Mouse (Mus musculus): ENCODE data around the gene Iqca. TPM values are rescaled to one million over a fixed set of nuclear protein-coding genes. Genes with fewer than 3 reads are reported as not detected.
A peak's percentile ranks its signal among the peaks of the same experiment; 100 is the strongest.

Iqca gene
- polyA plus RNA-seq, 1 experiment from 2014 or later: 0.05 TPM

DNA sequence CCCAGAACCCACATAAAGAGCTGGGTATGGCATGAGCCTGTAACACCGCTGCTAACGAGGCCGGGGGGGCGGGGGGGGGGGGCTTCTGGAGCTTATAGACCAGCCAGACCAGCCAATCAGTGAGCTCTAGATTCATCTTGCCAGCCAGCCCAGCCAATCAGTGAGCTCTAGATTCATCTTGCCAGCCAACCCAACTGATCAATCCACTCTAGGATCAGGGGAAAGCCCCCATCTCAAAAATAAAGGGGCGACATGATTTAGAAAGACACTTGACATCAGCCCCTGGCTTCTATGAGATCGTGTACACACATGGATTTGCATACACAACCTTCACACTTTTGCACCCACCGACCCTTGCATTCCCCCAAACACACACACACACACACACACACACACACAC is 27.3 kb upstream of the Iqca start:
- in situ Hi-C loops (cut with MboI; ENCODE audit: low pct_unique_long_range_greater_than_20kb): no loop called here
- no peak for DNase-seq (ENCODE audit: low read depth, low spot score)
- ChIA-PET CTCF (no interaction called here), POLR2A (interaction anchor here (0.8 kb wide), 1 partner anchor 29 kb away, joined by 5 read pairs; no protein-coding TSS in a partner anchor)
- no peak for TF ChIP-seq CTCF (IDR thresholded peaks at IDR 0.05)
- no peak for ATAC-seq
- H3K27me3 ChIP-seq: no peaks in the 10 kb centered on the region

GRCm38 (mm10) chr1:90177978-90178377 is 24.8 kb upstream of the Iqca start:
- CTCF ChIA-PET: no interaction called here
- no peak for ATAC-seq

DNA sequence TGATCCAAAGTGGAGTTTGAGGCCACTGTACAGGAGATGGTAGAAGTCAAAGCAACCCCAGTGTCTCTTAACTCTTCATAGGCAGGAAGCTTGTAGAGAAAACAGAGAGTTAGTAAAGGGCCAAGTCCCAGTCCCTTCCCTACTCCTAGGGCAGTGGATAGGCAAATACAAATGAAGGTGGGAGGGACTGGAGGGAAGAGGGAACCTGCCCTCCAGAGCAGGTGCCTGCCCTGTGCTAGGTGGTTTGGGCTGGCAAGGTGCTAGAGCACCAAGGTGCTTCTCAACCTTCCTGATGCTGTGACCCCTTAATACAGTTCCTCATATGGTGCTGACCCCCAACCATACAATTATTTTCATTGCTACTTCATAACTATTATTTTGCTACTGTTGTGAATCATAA is 24.4 kb upstream of the Iqca start:
- POLR2A ChIA-PET: no interaction called here
- in situ Hi-C loops (cut with MboI; ENCODE audit: low pct_unique_long_range_greater_than_20kb): no loop called here
- no peak for DNase-seq (ENCODE audit: low read depth, low spot score)

More at GRCm38 (mm10) chr1:90177978-90178377, 24.8 kb upstream of the Iqca start:
- no peak for DNase-seq (ENCODE audit: low read depth, low spot score)
- TF ChIP-seq CTCF (IDR thresholded peaks at IDR 0.05): no peak
- in situ Hi-C loops (cut with MboI; ENCODE audit: low pct_unique_long_range_greater_than_20kb): no loop called here
- H3K27me3 ChIP-seq: no peaks in the 10 kb centered on the region
- POLR2A ChIA-PET: no interaction called here

GRCm38 (mm10) chr1:90176223-90176622 is 23.0 kb upstream of the Iqca start:
- no peak for ATAC-seq
- DNase-seq (ENCODE audit: low read depth, low spot score): no peak
- CTCF ChIA-PET: interaction anchor here (1.4 kb wide), 1 partner anchor 9 kb away, joined by 3 read pairs; no protein-coding TSS in a partner anchor

More for the DNA sequence above, 24.4 kb upstream of the Iqca start:
- CTCF ChIA-PET: interaction anchor here (1.4 kb wide), 1 partner anchor 11 kb away, joined by 3 read pairs; no protein-coding TSS in a partner anchor
- ATAC-seq: no peak
- H3K27me3 ChIP-seq: no peaks in the 10 kb centered on the region
- TF ChIP-seq CTCF (IDR thresholded peaks at IDR 0.05): no peak

GRCm38 (mm10) chr1:90174338-90174737 is 21.1 kb upstream of the Iqca start:
- POLR2A ChIA-PET: no interaction called here
- DNase-seq (ENCODE audit: low read depth, low spot score): no peak
- H3K27me3 ChIP-seq: no peaks in the 10 kb centered on the region
- ATAC-seq: no peak
- in situ Hi-C loops (cut with MboI; ENCODE audit: low pct_unique_long_range_greater_than_20kb): no loop called here
- CTCF ChIA-PET: interaction anchor here (1.1 to 2.3 kb wide), 3 partner anchors 9 to 30 kb away, joined by 3 to 6 read pairs (median 6); no protein-coding TSS in a partner anchor
- no peak for TF ChIP-seq CTCF (IDR thresholded peaks at IDR 0.05)

More at GRCm38 (mm10) chr1:90176223-90176622, 23.0 kb upstream of the Iqca start:
- no peak for TF ChIP-seq CTCF (IDR thresholded peaks at IDR 0.05)
- in situ Hi-C loops (cut with MboI; ENCODE audit: low pct_unique_long_range_greater_than_20kb): no loop called here
- POLR2A ChIA-PET: no interaction called here
- no peaks in the 10 kb centered on the region for H3K27me3 ChIP-seq

GRCm38 (mm10) chr1:90164319-90164718 is 11.1 kb upstream of the Iqca start:
- no peak for TF ChIP-seq CTCF (IDR thresholded peaks at IDR 0.05)
- ATAC-seq (peak; percentile 21), DNase-seq (ENCODE audit: low read depth, low spot score) (peak; percentile 53)
- H3K27me3 ChIP-seq: no peaks in the 10 kb centered on the region
- in situ Hi-C loops (cut with MboI; ENCODE audit: low pct_unique_long_range_greater_than_20kb): no loop called here
- ChIA-PET CTCF (interaction anchor here (0.8 to 1.2 kb wide), 4 partner anchors 10 to 34 kb away, joined by 3 read pairs; no protein-coding TSS in a partner anchor), POLR2A (interaction anchor here (1.1 kb wide), 1 partner anchor 12 kb away, joined by 3 read pairs; no protein-coding TSS in a partner anchor)

DNA sequence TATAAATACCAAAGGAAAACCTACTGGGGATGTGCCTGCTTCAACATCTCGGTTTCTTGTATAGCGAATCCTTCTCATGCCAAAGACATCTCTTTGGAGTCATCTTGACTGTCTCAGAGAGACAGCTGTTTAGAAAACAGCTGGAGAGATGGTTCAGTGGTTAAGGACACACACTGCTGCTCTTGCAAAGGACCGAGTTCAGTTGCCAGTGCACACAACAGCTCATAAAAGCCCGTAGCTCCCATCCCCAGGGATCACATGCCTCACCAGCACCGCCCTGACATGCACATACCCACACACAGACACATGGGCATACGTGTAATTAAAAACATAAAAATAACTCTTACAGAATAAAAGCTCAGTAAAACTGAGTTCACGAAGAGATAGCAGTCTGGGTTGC is 10.0 kb upstream of the Iqca start:
- in situ Hi-C loops (cut with MboI; ENCODE audit: low pct_unique_long_range_greater_than_20kb): no loop called here
- ChIA-PET POLR2A (interaction anchor here (1.1 kb wide), 1 partner anchor 11 kb away, joined by 3 read pairs; no protein-coding TSS in a partner anchor), CTCF (interaction anchor here (0.9 to 1.2 kb wide), 3 partner anchors 12 to 429 kb away, joined by 3 read pairs; no protein-coding TSS in a partner anchor)
- no peaks in the 10 kb centered on the region for H3K27me3 ChIP-seq
- DNase-seq (ENCODE audit: low read depth, low spot score) (no peak), ATAC-seq (no peak)
- no peak for TF ChIP-seq CTCF (IDR thresholded peaks at IDR 0.05)

DNA sequence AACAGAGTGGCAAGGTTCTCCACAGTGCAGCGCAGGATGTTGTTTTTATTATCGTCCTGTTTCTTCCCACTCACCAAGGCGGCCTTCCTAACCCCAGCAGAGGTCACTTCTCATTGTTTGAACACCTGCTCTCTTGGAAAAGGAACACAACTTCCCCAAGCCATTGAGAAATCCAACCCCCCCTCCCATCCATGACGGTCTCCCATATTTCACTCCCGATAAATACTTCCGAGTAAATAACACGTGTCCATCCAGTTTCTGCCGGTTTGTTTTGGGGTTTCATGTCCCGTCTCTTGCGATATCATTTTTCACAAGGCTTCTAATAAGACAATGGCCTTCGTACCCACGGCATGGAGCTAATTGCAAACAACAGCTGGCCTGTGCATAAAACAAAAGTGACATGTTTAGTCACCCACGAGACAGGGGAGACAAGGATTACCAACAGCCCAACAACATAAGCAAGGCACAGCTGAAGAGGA is 9.2 kb upstream of the Iqca start:
- DNase-seq (ENCODE audit: low read depth, low spot score) (no peak), ATAC-seq (no peak)
- in situ Hi-C loops (cut with MboI; ENCODE audit: low pct_unique_long_range_greater_than_20kb): no loop called here
- CTCF ChIA-PET: interaction anchor here (0.9 to 1.2 kb wide), 2 partner anchors 37 to 430 kb away, joined by 3 read pairs; no protein-coding TSS in a partner anchor
- H3K27me3 ChIP-seq: no peaks in the 10 kb centered on the region
- POLR2A ChIA-PET: interaction anchor here (0.6 kb wide), 1 partner anchor 12 kb away, joined by 4 read pairs; no protein-coding TSS in a partner anchor
- TF ChIP-seq CTCF (IDR thresholded peaks at IDR 0.05): no peak

DNA sequence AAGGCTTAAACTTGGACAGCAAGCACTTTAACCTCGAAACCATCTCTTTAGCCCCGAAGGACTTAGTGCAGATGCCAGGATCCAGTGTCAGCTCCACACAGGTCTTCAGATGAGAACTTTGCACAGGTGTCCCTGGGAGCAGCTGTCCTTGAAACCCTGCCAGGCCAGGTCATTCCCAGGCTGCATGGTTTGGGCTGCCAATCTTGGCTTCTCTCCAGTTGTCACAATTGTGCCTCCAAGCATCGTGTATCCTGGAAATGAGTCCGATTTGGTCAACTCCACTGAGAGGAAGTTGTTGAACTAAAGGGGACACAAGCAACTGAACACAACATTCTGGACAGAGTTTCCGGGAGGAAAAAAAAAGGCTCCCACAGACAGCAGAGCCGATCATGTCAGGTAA is 8.4 kb upstream of the Iqca start:
- ChIA-PET POLR2A (no interaction called here), CTCF (no interaction called here)
- DNase-seq (ENCODE audit: low read depth, low spot score): no peak
- in situ Hi-C loops (cut with MboI; ENCODE audit: low pct_unique_long_range_greater_than_20kb): no loop called here
- H3K27me3 ChIP-seq: no peaks in the 10 kb centered on the region
- TF ChIP-seq CTCF (IDR thresholded peaks at IDR 0.05): no peak
- ATAC-seq: no peak

DNA sequence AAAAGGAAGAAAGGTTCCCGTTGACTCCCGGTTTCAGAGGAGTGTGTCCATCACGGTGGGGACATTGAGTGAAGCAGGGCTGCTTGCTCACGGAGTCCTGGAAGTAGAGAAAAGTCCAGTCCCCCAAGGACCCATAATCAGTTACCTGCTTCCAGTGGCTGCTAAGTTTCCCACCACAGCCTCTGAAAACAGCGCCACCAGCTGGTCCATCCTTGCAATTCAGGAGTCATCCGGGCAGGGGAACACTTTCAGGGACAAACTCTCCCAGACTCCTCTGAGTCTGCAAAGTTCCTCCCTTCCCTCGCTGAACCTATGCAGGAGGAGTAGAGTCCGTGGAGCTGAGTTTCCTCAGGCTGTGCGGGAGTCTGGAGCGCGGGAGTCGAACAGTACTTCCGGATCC is 6.7 kb upstream of the Iqca start:
- no peaks in the 10 kb centered on the region for H3K27me3 ChIP-seq
- ATAC-seq (no peak), DNase-seq (ENCODE audit: low read depth, low spot score) (no peak)
- ChIA-PET CTCF (no interaction called here), POLR2A (no interaction called here)
- in situ Hi-C loops (cut with MboI; ENCODE audit: low pct_unique_long_range_greater_than_20kb): no loop called here
- TF ChIP-seq CTCF (IDR thresholded peaks at IDR 0.05): no peak

- POLR2A ChIA-PET: no interaction called here
- DNase-seq (ENCODE audit: low read depth, low spot score) (no peak), ATAC-seq (no peak)
- in situ Hi-C loops (cut with MboI; ENCODE audit: low pct_unique_long_range_greater_than_20kb): no loop called here
- no peaks in the 10 kb centered on the region for H3K27me3 ChIP-seq
- TF ChIP-seq CTCF (IDR thresholded peaks at IDR 0.05): no peak
- CTCF ChIA-PET: no interaction called here
Measured at GRCm38 (mm10) chr1:90156589-90156988, 3.4 kb upstream of the Iqca start.
